Comparison of ENCODE assay signal across 8 mouse cellular contexts in genomic region chr10:128922822-128923012, GRCm38 (mm10). TPM values are rescaled to one million over a fixed set of nuclear protein-coding genes. Genes with fewer than 3 reads are reported as not detected.
DNase-seq lines count a peak whose midpoint lies in the region; ATAC-seq lines count a peak whose summit lies in the region.

Gene Rdh5 (minus strand): TSS chr10:128922888.

- peaks cover 6% of the 10 kb centered on the region for H3K4me1 ChIP-seq in neural tube, embryonic 11.5 days (ENCODE audit: control insufficient read depth, insufficient read depth, low read length)
- H3K4me1 ChIP-seq in limb, embryonic 10.5 days, result peaks cover 46% of the 10 kb centered on the region
- peaks cover 55% of the 10 kb centered on the region for H3K4me1 ChIP-seq in stomach, embryonic 15.5 days

- no peak for ATAC-seq in neural tube, embryonic 11.5 days (ENCODE audit: insufficient read depth, low FRiP score, low TSS enrichment)
- ATAC-seq in stomach, embryonic 15.5 days (ENCODE audit: insufficient read depth, low FRiP score, low read depth), result no peak

- no peaks in the 10 kb centered on the region for H3K9me3 ChIP-seq in neural tube, embryonic 11.5 days (ENCODE audit: control insufficient read depth, low read length)
- H3K9me3 ChIP-seq in limb, embryonic 10.5 days (replicated peaks), result no peaks in the 10 kb centered on the region
- no peaks in the 10 kb centered on the region for H3K9me3 ChIP-seq in stomach, embryonic 15.5 days

- WGBS in neural tube, embryonic 11.5 days, result 19% methylated on average over 1 of the region's 1 CpGs
- WGBS in limb, embryonic 10.5 days, result 19% methylated on average over 1 of the region's 1 CpGs
- WGBS in stomach, embryonic 15.5 days, result 19% methylated on average over 1 of the region's 1 CpGs

- peak within 1 kb of the TSS; percentile 64 for H3K9ac ChIP-seq in neural tube, embryonic 11.5 days (ENCODE audit: low read length)
- H3K9ac ChIP-seq in stomach, embryonic 15.5 days, result peak within 1 kb of the TSS; percentile 82

- H3K27me3 ChIP-seq in neural tube, embryonic 11.5 days (ENCODE audit: control insufficient read depth, insufficient read depth, low read length), result no peaks in the 10 kb centered on the region
- peaks cover 11% of the 10 kb centered on the region; the same call in 1 of the 2 replicates for H3K27me3 ChIP-seq in limb, embryonic 10.5 days (ENCODE audit: low read depth, poor library complexity, severe bottlenecking)
- H3K27me3 ChIP-seq in stomach, embryonic 15.5 days (replicated peaks), result no peaks in the 10 kb centered on the region

- DNase-seq in adrenal gland, adult 2 months, result no peak
- no peak for DNase-seq in adrenal gland, adult (ENCODE audit: inconsistent age in 2 of 2, low spot score in 1 of 2)
- DNase-seq in neural tube, embryonic 11.5 days (ENCODE audit: low spot score), result no peak
- DNase-seq in neural tube, embryonic 10.5 days (ENCODE audit: extremely low spot score, low spot score), result no peak
- no peak for DNase-seq in limb, embryonic 10.5 days (ENCODE audit: low spot score)
- no peak for DNase-seq in right cerebral cortex, postnatal 36 days (ENCODE audit: low spot score in 2 of 2)
- no peak for DNase-seq in kidney, adult 18-20 months

- peak within 1 kb of the TSS; percentile 64 for H3K4me3 ChIP-seq in neural tube, embryonic 11.5 days (ENCODE audit: low read depth, low read length)
- H3K4me3 ChIP-seq in limb, embryonic 10.5 days, result peak within 1 kb of the TSS; percentile 77
- H3K4me3 ChIP-seq in stomach, embryonic 15.5 days (replicated peaks), result peak within 1 kb of the TSS; percentile 93

- no peaks in the 10 kb centered on the region for H3K36me3 ChIP-seq in neural tube, embryonic 11.5 days (ENCODE audit: control insufficient read depth, insufficient read depth, low read length)
- peaks cover 13% of the 10 kb centered on the region for H3K36me3 ChIP-seq in limb, embryonic 10.5 days
- H3K36me3 ChIP-seq in stomach, embryonic 15.5 days, result peaks cover 2% of the 10 kb centered on the region

- peak within 1 kb of the TSS; percentile 40 for H3K4me2 ChIP-seq in neural tube, embryonic 11.5 days (ENCODE audit: low read depth)
- H3K4me2 ChIP-seq in stomach, embryonic 15.5 days, result peak within 1 kb of the TSS; percentile 89

- H3K27ac ChIP-seq in neural tube, embryonic 11.5 days (ENCODE audit: low read depth, low read length), result peak within 1 kb of the TSS; percentile 42; the same call in 1 of the 2 replicates
- H3K27ac ChIP-seq in limb, embryonic 10.5 days, result peak within 1 kb of the TSS; percentile 86
- H3K27ac ChIP-seq in stomach, embryonic 15.5 days, result peak within 1 kb of the TSS; percentile 98

RNA-seq across cellular contexts. Expression of gene Rdh5, which starts in this region (rescaled TPM):
- 10 to 100 TPM; 11.2 to 15.9 TPM for total RNA-seq in adrenal gland, adult 2 months (2021)
- 24.3 and 29.3 TPM in 2 replicates for polyA plus RNA-seq in adrenal gland, adult 2 months (2012; rRNA removed)
- polyA plus RNA-seq in neural tube, embryonic 11.5 days (2014; fragmentation: Nextera tagmentation; extraction: Ambion mirVana), result 10.7 and 11.2 TPM in 2 replicates
- polyA plus RNA-seq in limb, embryonic 10.5 days (2016; fragmentation: Nextera tagmentation; extraction: Ambion mirVana), result 9.2 and 10.2 TPM in 2 replicates
- 12.9 and 15.0 TPM in 2 replicates for polyA plus RNA-seq in stomach, embryonic 15.5 days (2015; fragmentation: Nextera tagmentation; extraction: Ambion mirVana)

Comparison
In these comparisons a context has a peak if more than half of its experiments do, and no peak if none do; other contexts are left out.
1. H3K27ac ChIP-seq: peak in every context shown above with its lines; median percentile 98 in stomach, embryonic 15.5 days; 86 in limb, embryonic 10.5 days; 42 in neural tube, embryonic 11.5 days.